Mouse (Mus musculus) limb, embryonic 11.5 days (tissue): ENCODE results near the gene Foxn3. TPM values are rescaled to one million over a fixed set of nuclear protein-coding genes. Genes with fewer than 3 reads are reported as not detected.

Source experiments
- ATAC-seq: fragments of 200-750 bp; cut with Nextera tagmentation; 2 replicates; pipeline ENCODE4 v1.8.0; 2017; ENCODE audit warnings: low read depth; ENCODE audit not compliant: insufficient number of reproducible peaks, low FRiP score, low TSS enrichment
- DNase-seq: peaks from one replicate; pipeline ENCODE4 v3.0.0-alpha.2; 2015; ENCODE audit warnings: low spot score
- H3K27ac ChIP-seq: fragments of 300-500 bp; sonication (generic); replicated peaks from 2 replicates; pipeline ENCODE4 v1.5.1; 2014; ENCODE audit warnings: low read depth, mild to moderate bottlenecking, low read length
- H3K27me3 ChIP-seq: fragments of 300-500 bp; sonication (generic); 2 replicates; pipeline ENCODE4 v1.6.1; 2014; ENCODE audit warnings: mild to moderate bottlenecking, low read length, mixed read lengths; ENCODE audit not compliant: control insufficient read depth, insufficient read depth
- H3K36me3 ChIP-seq: fragments of 300-500 bp; sonication (generic); 2 replicates; pipeline ENCODE4 v1.6.1; 2014; ENCODE audit warnings: mild to moderate bottlenecking, low read length, moderate library complexity, mixed read lengths; ENCODE audit not compliant: control insufficient read depth, insufficient read depth
- H3K4me1 ChIP-seq: fragments of 300-500 bp; sonication (generic); 2 replicates; pipeline ENCODE4 v1.6.1; 2014; ENCODE audit warnings: low read length, mixed read lengths; ENCODE audit not compliant: control insufficient read depth, insufficient read depth
- H3K4me2 ChIP-seq: fragments of 300-500 bp; sonication (generic); 2 replicates; pipeline ENCODE4 v1.6.1; 2014; ENCODE audit warnings: low read depth, mild to moderate bottlenecking, moderate library complexity; ENCODE audit not compliant: severe bottlenecking
- H3K4me3 ChIP-seq: fragments of 300-500 bp; sonication (generic); 2 replicates; pipeline ENCODE4 v1.5.1; 2014; ENCODE audit warnings: low read depth, low read length
- H3K9ac ChIP-seq: fragments of 300-500 bp; sonication (generic); 2 replicates; pipeline ENCODE4 v1.6.1; 2014; ENCODE audit warnings: mild to moderate bottlenecking, low read length
- H3K9me3 ChIP-seq: fragments of 300-500 bp; sonication (generic); 2 replicates; pipeline ENCODE4 v1.6.1; 2016; ENCODE audit warnings: low read length; ENCODE audit not compliant: control insufficient read depth
- WGBS: fragments of 180-500 bp; shearing (Covaris S2); extraction: QIAGEN DNeasy Blood & Tissue Kit; methylation state at CpG from one replicate; pipeline ENCODE4 v1.1.7; 2014; 5-methylcytosine and 5-hydroxymethylcytosine counted together
- polyA plus RNA-seq: library from polyadenylated mRNA; unstranded; fragments of >200 nt; fragmentation: Nextera tagmentation; extraction: Ambion mirVana; gene quantifications from 2 replicates; pipeline ENCODE4 v1.2.1, GENCODE M21; 2014

Gene Foxn3
- polyA plus RNA-seq, 1 experiment from 2014 or later = 95.6 TPM

DNA sequence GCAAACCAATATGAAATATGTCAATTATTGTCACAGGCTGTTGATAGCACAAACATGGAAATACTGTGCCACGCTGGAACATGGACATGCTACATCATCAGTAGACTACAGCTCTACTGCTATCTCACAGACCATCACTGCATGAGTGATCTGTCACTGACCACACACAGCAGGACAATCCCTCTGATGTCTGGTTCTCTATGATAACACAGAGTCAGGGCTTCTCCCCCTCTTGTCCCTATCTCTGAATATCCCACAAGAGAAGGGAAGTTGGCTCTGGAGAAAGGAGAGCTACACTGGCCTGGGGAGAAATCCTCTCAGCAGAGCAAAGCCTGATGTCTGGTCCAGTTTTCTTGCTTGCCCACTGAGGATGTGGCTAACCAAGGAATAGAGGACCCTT lies 288.8 kb downstream of the Foxn3 start:
- no peak for ATAC-seq
- H3K9me3 ChIP-seq = peaks cover 2% of the 10 kb centered on the region; the same call in 1 of the 2 replicates
- no peaks in the 10 kb centered on the region for H3K4me1 ChIP-seq
- peaks cover 2% of the 10 kb centered on the region; the same call in 1 of the 2 replicates for H3K36me3 ChIP-seq
- 88% methylated on average over 1 of the region's 1 CpGs for WGBS
- no peak overlapping the region for H3K4me3 ChIP-seq
- H3K27me3 ChIP-seq = no peaks in the 10 kb centered on the region
- H3K27ac ChIP-seq = no peak overlapping the region
- no peak overlapping the region for H3K9ac ChIP-seq
- DNase-seq = no peak
- H3K4me2 ChIP-seq = no peak overlapping the region

DNA sequence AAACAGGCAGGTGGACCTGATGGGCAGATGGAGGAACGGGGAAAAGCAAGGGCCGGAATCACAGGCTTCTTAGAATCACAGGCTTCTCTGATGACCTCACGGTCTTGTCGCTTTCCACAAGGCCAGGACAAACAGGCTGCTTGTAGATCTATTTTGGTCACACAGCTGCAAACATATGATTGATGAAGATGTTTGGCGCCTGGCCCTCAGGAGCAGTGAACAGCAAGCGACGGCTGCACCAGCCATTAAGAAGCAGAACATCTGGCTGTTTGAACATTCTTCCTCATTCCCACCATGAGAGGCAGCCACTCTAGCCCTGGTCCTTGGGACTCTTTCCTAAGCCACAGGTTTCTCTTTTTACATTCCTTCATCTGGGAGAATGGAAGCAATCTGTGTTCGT lies 294.0 kb downstream of the Foxn3 start:
- ATAC-seq = no peak
- H3K27ac ChIP-seq = no peak overlapping the region
- no peak overlapping the region for H3K9ac ChIP-seq
- H3K4me3 ChIP-seq = no peak overlapping the region
- 84% methylated on average over 8 of the region's 8 CpGs for WGBS
- no peaks in the 10 kb centered on the region for H3K9me3 ChIP-seq
- no peaks in the 10 kb centered on the region for H3K36me3 ChIP-seq
- H3K27me3 ChIP-seq = no peaks in the 10 kb centered on the region
- H3K4me2 ChIP-seq = no peak overlapping the region
- DNase-seq = no peak
- no peaks in the 10 kb centered on the region for H3K4me1 ChIP-seq

DNA sequence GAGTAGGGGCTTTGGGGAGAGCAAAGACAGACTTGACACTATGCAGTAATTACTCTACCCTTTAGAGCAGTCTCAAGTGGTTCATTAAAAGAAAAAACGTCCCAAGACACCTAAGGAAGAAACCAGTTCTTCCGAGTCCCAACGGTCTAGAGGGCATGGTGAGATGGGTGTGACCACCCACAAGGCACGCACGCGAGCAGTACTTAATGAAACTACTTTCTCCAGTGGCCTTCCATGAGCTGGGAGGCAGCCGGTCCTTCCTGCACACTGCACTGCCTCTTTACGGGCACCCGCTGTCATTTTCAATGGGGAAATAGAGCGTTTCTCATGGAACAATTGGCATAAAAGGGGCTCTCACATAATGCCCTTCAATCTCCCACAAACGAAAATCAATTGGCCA lies 294.4 kb downstream of the Foxn3 start:
- ATAC-seq (no peak), DNase-seq (no peak)
- no peaks in the 10 kb centered on the region for H3K36me3 ChIP-seq
- H3K27me3 ChIP-seq = no peaks in the 10 kb centered on the region
- H3K4me2 ChIP-seq = no peak overlapping the region
- H3K9me3 ChIP-seq = no peaks in the 10 kb centered on the region
- H3K4me1 ChIP-seq = no peaks in the 10 kb centered on the region
- H3K9ac ChIP-seq = no peak overlapping the region
- H3K4me3 ChIP-seq = no peak overlapping the region
- no peak overlapping the region for H3K27ac ChIP-seq
- 95% methylated on average over 11 of the region's 11 CpGs for WGBS

DNA sequence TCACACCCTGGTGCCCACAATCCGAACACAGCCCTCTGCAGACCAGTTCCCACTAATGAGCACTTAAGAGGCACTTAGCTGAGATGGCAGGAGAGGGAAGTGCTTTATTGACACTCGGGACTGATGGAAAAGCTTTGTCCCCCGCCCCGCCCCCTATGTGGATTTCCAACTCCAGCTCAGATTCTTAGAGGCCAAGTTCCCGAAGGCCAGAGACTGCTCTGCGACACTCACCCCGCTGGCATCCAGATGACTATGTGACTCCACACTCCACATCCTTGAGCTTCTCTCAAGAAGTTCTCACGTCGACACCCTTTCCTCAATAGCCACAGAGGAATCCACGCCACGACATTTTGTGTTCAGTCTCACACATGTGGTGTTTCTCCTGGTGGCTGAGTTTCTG lies 295.6 kb downstream of the Foxn3 start:
- no peak overlapping the region for H3K9ac ChIP-seq
- no peak overlapping the region for H3K4me2 ChIP-seq
- no peak overlapping the region for H3K27ac ChIP-seq
- no peaks in the 10 kb centered on the region for H3K27me3 ChIP-seq
- no peak for DNase-seq
- 71% methylated on average over 11 of the region's 11 CpGs for WGBS
- no peaks in the 10 kb centered on the region for H3K36me3 ChIP-seq
- no peak for ATAC-seq
- no peaks in the 10 kb centered on the region for H3K9me3 ChIP-seq
- H3K4me1 ChIP-seq = no peaks in the 10 kb centered on the region
- no peak overlapping the region for H3K4me3 ChIP-seq

DNA sequence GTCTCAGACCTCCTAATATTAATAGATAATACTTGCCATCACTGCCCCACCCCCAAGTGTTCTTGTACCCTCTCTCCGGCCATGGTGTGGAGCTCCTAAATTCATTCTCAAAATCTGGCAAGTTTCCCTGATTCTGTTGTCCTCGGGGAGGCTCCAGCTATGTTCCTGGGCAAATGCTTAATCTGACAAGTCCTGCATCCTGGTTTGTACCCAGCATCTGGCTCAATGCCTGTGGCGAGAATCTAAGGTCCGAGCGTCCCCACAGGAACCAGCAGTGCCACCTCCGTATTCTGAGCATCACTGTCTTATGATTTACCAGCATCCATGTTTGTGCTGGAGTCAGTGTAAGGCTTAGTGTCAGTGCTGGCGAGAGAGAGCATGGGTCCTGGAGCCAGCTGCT lies 296.9 kb downstream of the Foxn3 start:
- Histone ChIP-seq H3K27me3 (no peaks in the 10 kb centered on the region), H3K9me3 (no peaks in the 10 kb centered on the region), H3K4me2 (no peak overlapping the region), H3K9ac (no peak overlapping the region), H3K4me3 (no peak overlapping the region), H3K27ac (no peak overlapping the region), H3K36me3 (no peaks in the 10 kb centered on the region), H3K4me1 (no peaks in the 10 kb centered on the region)
- ATAC-seq = no peak
- DNase-seq = no peak
- 95% methylated on average over 7 of the region's 7 CpGs for WGBS

DNA sequence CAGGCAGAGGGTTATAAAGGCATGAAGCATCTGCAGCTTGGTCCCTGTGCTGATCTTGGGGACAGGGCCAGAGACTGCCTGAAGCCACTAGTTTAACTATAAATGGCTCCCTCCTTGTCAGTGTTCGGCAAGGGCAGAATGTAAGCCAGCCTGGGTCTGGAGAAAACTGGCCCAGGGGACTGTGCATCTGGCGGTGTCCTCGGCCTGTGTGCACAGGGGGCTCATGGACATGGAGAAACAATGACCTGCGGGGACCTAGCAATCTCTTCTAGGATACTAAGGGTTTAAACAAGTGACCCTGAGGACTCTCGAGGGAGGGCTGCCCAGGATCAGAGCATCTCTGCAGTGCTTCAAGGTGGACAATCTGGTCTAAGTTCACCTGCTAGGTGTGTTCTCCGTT lies 297.6 kb downstream of the Foxn3 start:
- no peak for ATAC-seq
- Histone ChIP-seq H3K27ac (no peak overlapping the region), H3K9me3 (no peaks in the 10 kb centered on the region), H3K36me3 (no peaks in the 10 kb centered on the region), H3K27me3 (no peaks in the 10 kb centered on the region), H3K4me2 (no peak overlapping the region), H3K4me1 (no peaks in the 10 kb centered on the region), H3K9ac (no peak overlapping the region), H3K4me3 (no peak overlapping the region)
- no peak for DNase-seq
- WGBS = 94% methylated on average over 6 of the region's 6 CpGs

DNA sequence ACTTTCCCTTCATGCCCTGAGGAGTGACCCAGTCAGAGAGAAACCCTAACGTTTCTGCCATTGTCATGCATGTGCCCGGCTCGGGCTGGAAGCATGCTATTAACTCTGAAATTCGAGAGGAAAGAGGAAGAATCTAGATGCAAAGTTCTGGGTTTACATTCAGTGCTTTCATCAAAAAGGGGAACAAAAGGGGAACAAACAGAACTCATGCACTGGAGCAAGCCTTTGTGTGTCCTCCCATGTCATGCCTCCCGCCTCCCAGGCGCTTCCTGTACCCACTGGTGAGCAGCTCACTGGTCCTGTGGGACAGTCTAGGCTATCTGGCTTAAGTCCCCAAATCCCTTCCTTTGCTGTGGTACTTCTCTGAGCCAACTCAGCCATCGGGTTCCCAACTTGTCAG lies 299.0 kb downstream of the Foxn3 start:
- H3K4me1 ChIP-seq = no peaks in the 10 kb centered on the region

DNA sequence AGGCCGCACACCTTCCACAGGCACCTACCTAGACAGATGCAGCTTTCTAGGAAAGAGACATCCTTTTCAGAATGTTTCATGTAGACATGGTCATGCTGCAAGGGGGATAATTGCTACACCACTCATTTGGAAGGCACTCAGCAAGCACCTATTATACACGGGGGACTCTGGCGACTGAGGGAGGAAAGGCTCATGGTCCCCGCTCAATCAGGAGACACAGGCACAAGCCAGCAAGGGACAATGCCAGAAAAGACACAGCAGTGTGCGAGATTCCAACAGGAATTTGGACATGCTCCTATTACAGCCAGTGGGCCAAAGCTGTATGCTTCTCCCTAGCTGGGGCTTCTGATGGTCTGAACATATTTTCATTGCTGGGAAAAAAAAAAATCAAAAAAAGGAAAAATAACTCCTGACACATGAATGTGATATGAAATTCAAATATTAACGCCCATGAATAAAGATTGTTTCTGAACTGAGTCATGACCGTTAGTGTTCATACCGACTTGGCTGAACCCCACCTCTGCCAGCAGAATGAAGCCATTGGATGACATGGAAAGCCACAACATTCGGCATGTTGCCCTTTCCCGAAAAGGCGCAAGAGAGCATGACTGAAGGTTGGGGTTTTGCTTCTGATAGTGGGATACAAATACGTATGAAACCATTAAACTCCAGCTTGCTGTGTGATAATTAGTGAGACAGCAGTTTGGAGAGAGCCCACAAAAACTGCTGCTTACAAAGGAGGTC lies 299.6 kb downstream of the Foxn3 start:
- Histone ChIP-seq H3K4me1 (no peaks in the 10 kb centered on the region), H3K36me3 (no peaks in the 10 kb centered on the region), H3K9ac (no peak overlapping the region), H3K27me3 (no peaks in the 10 kb centered on the region), H3K27ac (no peak overlapping the region), H3K4me2 (no peak overlapping the region), H3K4me3 (no peak overlapping the region), H3K9me3 (no peaks in the 10 kb centered on the region)
- no peak for DNase-seq
- no peak for ATAC-seq
- WGBS = 93% methylated on average over 12 of the region's 12 CpGs

More for the DNA sequence above, 299.0 kb downstream of the Foxn3 start:
- no peak for DNase-seq
- H3K4me3 ChIP-seq = no peak overlapping the region
- H3K9ac ChIP-seq = no peak overlapping the region
- WGBS = 81% methylated on average over 7 of the region's 7 CpGs
- no peaks in the 10 kb centered on the region for H3K27me3 ChIP-seq
- H3K36me3 ChIP-seq = no peaks in the 10 kb centered on the region
- no peak overlapping the region for H3K27ac ChIP-seq
- no peak for ATAC-seq
- no peak overlapping the region for H3K4me2 ChIP-seq
- H3K9me3 ChIP-seq = no peaks in the 10 kb centered on the region

DNA sequence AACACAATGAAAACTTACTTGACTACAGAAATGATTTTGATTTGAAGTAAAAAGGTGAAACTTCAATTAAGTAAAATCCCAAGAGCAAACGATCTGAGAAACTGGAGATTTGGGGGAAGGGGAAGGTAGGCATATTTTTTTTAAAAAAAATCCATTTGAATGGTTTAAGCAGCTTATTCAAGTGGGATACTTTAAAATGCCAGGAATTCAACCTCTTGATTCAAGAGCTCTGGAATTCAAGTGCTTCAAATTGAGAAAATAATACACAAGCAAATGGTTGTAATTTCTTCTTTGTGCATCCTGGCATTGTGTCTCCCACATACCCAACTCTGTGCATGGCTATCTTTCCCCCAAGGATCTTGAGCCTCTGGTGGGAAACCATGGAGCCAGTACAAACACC lies 300.5 kb downstream of the Foxn3 start:
- Histone ChIP-seq H3K27ac (no peak overlapping the region), H3K4me3 (no peak overlapping the region), H3K4me2 (no peak overlapping the region), H3K27me3 (no peaks in the 10 kb centered on the region), H3K9ac (no peak overlapping the region), H3K36me3 (no peaks in the 10 kb centered on the region), H3K4me1 (no peaks in the 10 kb centered on the region), H3K9me3 (no peaks in the 10 kb centered on the region)
- no peak for DNase-seq
- ATAC-seq = no peak
- 90% methylated on average over 1 of the region's 1 CpGs for WGBS
